Mouse (Mus musculus) midbrain, embryonic 11.5 days (tissue): ENCODE results near the gene Sox5. TPM values are rescaled to one million over a fixed set of nuclear protein-coding genes. Genes with fewer than 3 reads are reported as not detected.
"Not testable (repeated sequence)": the region's sequence is repeated elsewhere in the genome, so short reads cannot be mapped to it uniquely, and the experiment has no call there.

Experiments
- ATAC-seq: fragments of 200-750 bp; cut with Nextera tagmentation; 2 replicates; pipeline ENCODE4 v1.8.0; 2017; ENCODE audit warnings: moderate TSS enrichment, moderate library complexity; ENCODE audit not compliant: low FRiP score
- DNase-seq: peaks from one replicate; pipeline ENCODE4 v3.0.0; 2015; ENCODE audit warnings: low spot score; ENCODE audit errors: missing footprints
- H3K27ac ChIP-seq: fragments of 300-500 bp; sonication (generic); 2 replicates; pipeline ENCODE4 v1.5.1; 2014; ENCODE audit warnings: low read depth, low read length
- H3K27me3 ChIP-seq: fragments of 300-500 bp; sonication (generic); 2 replicates; pipeline ENCODE4 v1.6.1; 2014; ENCODE audit warnings: mild to moderate bottlenecking, low read length, moderate library complexity, mixed read lengths; ENCODE audit not compliant: control insufficient read depth, insufficient read depth
- H3K36me3 ChIP-seq: fragments of 300-500 bp; sonication (generic); 2 replicates; pipeline ENCODE4 v1.6.1; 2014; ENCODE audit warnings: mild to moderate bottlenecking, low read length, moderate library complexity, mixed read lengths; ENCODE audit not compliant: control insufficient read depth, insufficient read depth
- H3K4me1 ChIP-seq: fragments of 300-500 bp; sonication (generic); 2 replicates; pipeline ENCODE4 v1.6.1; 2014; ENCODE audit warnings: low read length; ENCODE audit not compliant: control insufficient read depth, insufficient read depth
- H3K4me2 ChIP-seq: fragments of 300-500 bp; sonication (generic); 2 replicates; pipeline ENCODE4 v1.6.1; 2014; ENCODE audit warnings: mild to moderate bottlenecking, moderate library complexity
- H3K4me3 ChIP-seq: fragments of 300-500 bp; sonication (generic); 2 replicates; pipeline ENCODE4 v1.5.1; 2014; ENCODE audit warnings: low read depth, low read length
- H3K9ac ChIP-seq: fragments of 300-500 bp; sonication (generic); 2 replicates; pipeline ENCODE4 v1.6.1; 2014; ENCODE audit warnings: low read length
- H3K9me3 ChIP-seq: fragments of 300-500 bp; sonication (generic); 2 replicates; pipeline ENCODE4 v1.6.1; 2016; ENCODE audit warnings: low read length; ENCODE audit not compliant: control insufficient read depth
- WGBS: fragments of 180-500 bp; shearing (Covaris S2); extraction: QIAGEN DNeasy Blood & Tissue Kit; methylation state at CpG from one replicate; pipeline ENCODE4 v1.1.7; 2014; 5-methylcytosine and 5-hydroxymethylcytosine counted together
- polyA plus RNA-seq: library from polyadenylated mRNA; unstranded; fragments of >200 nt; fragmentation: Nextera tagmentation; extraction: Ambion mirVana; gene quantifications from 2 replicates; pipeline ENCODE4 v1.2.1, GENCODE M21; 2014

Gene Sox5
- polyA plus RNA-seq, 1 experiment from 2014 or later = 23.0 TPM

DNA sequence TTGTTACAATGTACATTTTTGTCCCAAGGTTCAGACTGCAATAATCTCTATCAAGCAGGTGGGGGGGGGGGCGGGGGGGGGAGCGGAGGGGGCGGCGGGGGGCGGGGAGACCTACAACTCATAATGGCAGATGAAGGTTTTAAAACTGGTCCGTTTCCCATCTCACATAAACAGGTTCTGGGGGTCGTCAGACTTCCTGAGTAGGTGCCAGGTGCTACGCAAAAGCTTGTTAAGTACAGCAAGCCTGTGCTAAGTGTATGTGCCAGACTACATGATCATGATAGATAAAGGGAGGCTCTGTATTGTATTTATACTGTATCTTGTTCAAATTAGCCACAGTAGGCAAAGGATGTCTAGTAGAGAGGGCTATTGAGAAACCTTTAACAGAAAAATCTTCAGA lies 498.6 kb downstream of the Sox5 start:
- no peak overlapping the region for H3K9ac ChIP-seq
- no peaks in the 10 kb centered on the region for H3K9me3 ChIP-seq
- H3K4me3 ChIP-seq = no peak overlapping the region
- 50% methylated on average over 8 of the region's 8 CpGs for WGBS
- no peaks in the 10 kb centered on the region for H3K27me3 ChIP-seq
- DNase-seq = no peak
- no peak overlapping the region for H3K4me2 ChIP-seq
- no peak for ATAC-seq
- no peak overlapping the region for H3K27ac ChIP-seq
- no peaks in the 10 kb centered on the region for H3K4me1 ChIP-seq
- H3K36me3 ChIP-seq = no peaks in the 10 kb centered on the region

DNA sequence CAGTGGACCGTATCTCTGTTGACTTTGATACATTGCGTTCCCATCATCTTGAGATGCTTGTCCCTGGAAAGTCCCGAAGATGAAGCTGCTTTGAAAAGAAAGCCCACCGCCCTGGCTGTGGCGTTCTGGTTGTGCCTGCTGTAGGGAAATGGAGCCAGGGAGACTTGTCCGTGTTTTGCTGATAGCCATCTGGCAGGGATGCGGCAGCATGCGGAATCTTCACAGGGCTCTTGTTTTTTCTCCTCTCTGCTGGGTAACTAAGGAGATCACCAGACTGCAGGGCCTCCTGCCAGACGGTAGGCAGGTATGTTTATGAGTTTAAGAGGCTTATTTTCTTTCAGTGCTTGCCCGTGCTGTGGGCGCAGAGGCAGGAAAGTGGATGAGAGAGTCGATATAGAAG lies 499.0 kb downstream of the Sox5 start:
- Histone ChIP-seq H3K27me3 (no peaks in the 10 kb centered on the region), H3K27ac (no peak overlapping the region), H3K9me3 (no peaks in the 10 kb centered on the region), H3K4me1 (no peaks in the 10 kb centered on the region), H3K4me3 (no peak overlapping the region), H3K9ac (no peak overlapping the region), H3K36me3 (no peaks in the 10 kb centered on the region), H3K4me2 (no peak overlapping the region)
- ATAC-seq (no peak), DNase-seq (no peak)
- WGBS = 78% methylated on average over 12 of the region's 12 CpGs

DNA sequence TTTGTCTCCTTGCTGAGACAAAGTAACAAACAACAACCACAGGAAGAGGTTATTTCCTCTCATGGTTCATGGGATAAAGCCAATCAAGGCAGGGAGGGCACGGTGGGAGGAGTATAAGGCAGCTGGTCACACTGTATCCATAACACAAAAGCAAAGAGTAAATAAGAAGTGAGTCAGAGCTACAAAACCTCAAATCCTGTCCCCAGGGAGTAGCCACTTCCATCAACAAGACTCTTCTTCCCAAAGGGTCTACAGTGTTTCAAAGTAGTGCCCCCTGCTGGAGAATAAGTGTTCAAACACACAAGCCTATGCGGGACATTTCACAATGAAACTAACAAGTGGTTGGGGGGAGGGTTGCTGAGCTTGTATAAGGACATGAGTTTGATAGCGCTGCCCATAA lies 500.1 kb downstream of the Sox5 start:
- no peaks in the 10 kb centered on the region for H3K9me3 ChIP-seq
- no peak for ATAC-seq
- no peak for DNase-seq
- no peaks in the 10 kb centered on the region for H3K4me1 ChIP-seq
- no peak overlapping the region for H3K27ac ChIP-seq
- no peak overlapping the region for H3K9ac ChIP-seq
- H3K4me3 ChIP-seq = no peak overlapping the region
- WGBS = 85% methylated on average over 3 of the region's 3 CpGs
- H3K4me2 ChIP-seq = no peak overlapping the region
- H3K27me3 ChIP-seq = no peaks in the 10 kb centered on the region
- no peaks in the 10 kb centered on the region for H3K36me3 ChIP-seq

DNA sequence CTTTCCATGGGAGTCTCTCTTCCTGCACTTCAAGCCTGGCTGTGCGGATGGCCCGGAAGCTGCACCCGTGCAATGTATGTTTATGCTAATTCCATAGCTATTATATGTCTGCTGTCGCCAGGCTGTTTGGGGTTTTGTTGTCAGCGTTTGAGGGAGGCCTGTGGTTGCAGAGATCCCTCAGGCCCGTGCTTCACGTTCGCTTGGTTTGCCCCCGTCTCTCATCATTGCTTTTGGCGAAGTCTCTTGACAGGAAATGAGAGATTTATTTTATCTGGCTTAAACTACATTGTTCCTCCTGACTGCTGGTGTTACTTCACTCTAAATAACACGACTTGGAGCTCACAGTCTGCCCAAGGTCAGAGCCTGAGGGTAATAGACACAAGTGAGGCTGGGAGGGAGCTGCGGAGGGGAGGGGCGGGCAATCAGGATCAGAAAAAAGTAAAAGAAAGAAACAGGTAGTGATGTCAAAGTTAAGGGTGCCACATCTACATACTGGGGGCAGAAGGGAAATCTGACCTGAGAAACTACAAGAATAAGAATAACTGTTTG lies 503.2 kb downstream of the Sox5 start:
- no peak for ATAC-seq
- Histone ChIP-seq H3K4me1 (peaks cover 2% of the 10 kb centered on the region), H3K27ac (no peak overlapping the region), H3K9ac (no peak overlapping the region), H3K4me2 (no peak overlapping the region), H3K36me3 (no peaks in the 10 kb centered on the region), H3K9me3 (no peaks in the 10 kb centered on the region), H3K27me3 (no peaks in the 10 kb centered on the region), H3K4me3 (no peak overlapping the region)
- 78% methylated on average over 13 of the region's 13 CpGs for WGBS
- DNase-seq = no peak

DNA sequence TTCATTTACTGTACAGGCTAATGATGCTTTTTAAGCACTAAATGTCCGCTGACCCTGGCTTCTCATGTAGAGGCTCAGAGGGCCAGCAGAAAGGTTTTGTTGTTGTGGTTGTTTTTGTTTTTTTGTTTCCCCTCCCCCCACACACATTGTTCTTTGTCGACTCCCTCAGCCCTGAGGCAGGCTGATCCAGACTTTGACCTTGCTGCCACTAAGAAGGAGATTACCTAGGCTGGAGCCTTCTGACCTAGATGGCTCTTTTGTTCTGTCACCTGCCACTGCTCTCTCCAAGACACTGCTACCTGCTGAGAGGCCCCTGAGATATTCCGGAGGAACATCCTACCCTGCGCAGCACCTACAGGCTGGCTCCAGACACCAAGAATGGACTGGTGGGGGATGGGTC lies 508.4 kb downstream of the Sox5 start:
- not testable (repeated sequence) for H3K9ac ChIP-seq, H3K27me3 ChIP-seq, H3K36me3 ChIP-seq, ATAC-seq, H3K27ac ChIP-seq, H3K4me2 ChIP-seq, H3K4me3 ChIP-seq, H3K9me3 ChIP-seq, DNase-seq, H3K4me1 ChIP-seq
- 26% methylated on average over 4 of the region's 4 CpGs for WGBS

DNA sequence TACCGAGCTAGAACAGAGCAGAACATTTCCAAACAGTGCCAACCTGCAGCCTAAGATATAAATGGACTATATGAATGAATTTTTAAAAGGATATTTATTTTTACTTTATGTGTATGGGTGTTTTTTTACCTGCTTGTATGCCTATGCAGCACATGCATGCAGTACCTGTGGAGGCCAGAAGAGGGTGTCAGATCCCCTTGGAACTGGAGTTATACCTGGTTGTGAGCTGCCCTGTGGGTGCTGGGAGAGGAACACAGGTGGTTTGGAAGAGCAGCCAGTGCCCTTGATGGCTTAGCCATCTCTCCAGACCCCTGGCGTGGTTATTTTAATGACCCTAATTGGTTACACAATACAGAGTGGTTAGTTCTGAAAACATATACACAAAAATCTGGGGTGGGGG lies 510.5 kb downstream of the Sox5 start:
- H3K36me3 ChIP-seq = no peaks in the 10 kb centered on the region
- H3K27me3 ChIP-seq = 0 out of 2 replicates have a peak, but pooled peaks cover 2% of the 10 kb centered on the region
- peaks cover 8% of the 10 kb centered on the region for H3K4me1 ChIP-seq
- no peak for ATAC-seq
- H3K9ac ChIP-seq = no peak overlapping the region
- no peak overlapping the region for H3K4me2 ChIP-seq
- no peak overlapping the region for H3K4me3 ChIP-seq
- no peaks in the 10 kb centered on the region for H3K9me3 ChIP-seq
- no peak for DNase-seq
- H3K27ac ChIP-seq = no peak overlapping the region
- 84% methylated on average over 2 of the region's 2 CpGs for WGBS

DNA sequence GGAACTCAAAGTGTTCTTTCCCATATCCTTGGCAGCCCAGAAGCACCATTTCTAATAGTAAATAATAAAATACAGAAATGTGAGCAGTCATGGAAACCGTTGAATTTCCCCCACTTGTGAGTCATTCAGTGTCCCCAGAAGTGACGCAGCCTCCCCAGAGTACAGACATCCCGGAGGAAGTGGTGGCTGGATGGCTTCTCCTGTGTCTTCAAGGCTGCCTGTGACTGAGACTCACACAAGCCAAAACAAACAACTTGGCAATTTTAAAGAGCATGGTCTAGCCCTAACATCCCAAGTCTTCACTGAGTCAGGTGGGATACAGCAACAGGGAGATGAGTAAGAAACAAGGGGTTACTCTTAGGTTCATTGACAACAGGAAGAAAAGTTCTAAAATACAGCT lies 511.5 kb downstream of the Sox5 start:
- 88% methylated on average over 3 of the region's 3 CpGs for WGBS
- Histone ChIP-seq H3K36me3 (no peaks in the 10 kb centered on the region), H3K4me3 (no peak overlapping the region), H3K4me1 (peaks cover 8% of the 10 kb centered on the region), H3K27ac (no peak overlapping the region), H3K9ac (no peak overlapping the region), H3K9me3 (no peaks in the 10 kb centered on the region), H3K4me2 (no peak overlapping the region), H3K27me3 (peaks cover 2% of the 10 kb centered on the region; the same call in 1 of the 2 replicates)
- ATAC-seq = no peak
- no peak for DNase-seq

DNA sequence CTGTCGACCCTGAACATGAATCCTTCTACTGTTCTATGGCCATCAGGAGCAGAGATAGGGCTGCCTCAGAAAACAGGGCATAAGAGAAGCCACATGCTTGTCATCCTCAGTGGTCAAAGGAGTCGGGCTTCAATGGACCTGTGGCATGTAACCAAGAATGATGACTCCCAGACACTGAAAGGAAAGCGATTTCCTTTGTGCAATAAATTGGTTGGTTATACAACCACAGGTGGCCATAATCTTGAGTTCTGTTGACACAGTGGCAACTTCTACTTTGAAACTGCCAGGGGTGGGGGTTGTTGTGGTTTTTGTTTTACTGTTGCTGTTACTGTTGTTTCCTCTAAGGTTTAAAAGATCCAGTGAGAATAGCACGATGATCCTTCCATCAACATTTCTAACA lies 512.1 kb downstream of the Sox5 start:
- DNase-seq (no peak), ATAC-seq (no peak)
- H3K4me1 ChIP-seq = peaks cover 8% of the 10 kb centered on the region
- no peak overlapping the region for H3K4me3 ChIP-seq
- no peaks in the 10 kb centered on the region for H3K9me3 ChIP-seq
- WGBS = 84% methylated on average over 4 of the region's 4 CpGs
- H3K36me3 ChIP-seq = no peaks in the 10 kb centered on the region
- peaks cover 2% of the 10 kb centered on the region; the same call in 1 of the 2 replicates for H3K27me3 ChIP-seq
- no peak overlapping the region for H3K9ac ChIP-seq
- H3K4me2 ChIP-seq = no peak overlapping the region
- no peak overlapping the region for H3K27ac ChIP-seq

DNA sequence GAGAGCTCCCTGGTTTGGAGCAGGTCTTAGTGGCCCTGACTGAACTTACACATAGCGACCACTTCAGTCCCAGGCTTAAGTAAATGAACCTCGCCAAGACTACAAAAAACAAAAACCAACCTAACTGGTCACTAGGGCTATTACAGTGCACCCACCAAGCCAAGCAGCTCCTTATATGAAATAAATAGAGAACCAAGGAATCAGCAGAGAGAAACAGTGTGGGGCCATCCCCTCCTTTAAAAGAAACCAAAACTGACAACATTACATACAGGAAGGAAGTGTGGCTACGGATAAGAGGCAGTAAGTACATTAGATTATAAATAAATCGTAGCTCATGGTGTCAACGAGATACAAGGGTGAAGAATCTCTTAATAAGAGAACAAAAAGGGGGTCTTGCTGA lies 516.0 kb downstream of the Sox5 start:
- H3K27ac ChIP-seq = no peak overlapping the region
- no peak overlapping the region for H3K4me2 ChIP-seq
- no peak for DNase-seq
- H3K36me3 ChIP-seq = no peaks in the 10 kb centered on the region
- H3K9me3 ChIP-seq = no peaks in the 10 kb centered on the region
- no peak for ATAC-seq
- H3K9ac ChIP-seq = no peak overlapping the region
- 92% methylated on average over 5 of the region's 5 CpGs for WGBS
- H3K4me1 ChIP-seq = peaks cover 6% of the 10 kb centered on the region
- no peak overlapping the region for H3K4me3 ChIP-seq
- H3K27me3 ChIP-seq = peaks cover 2% of the 10 kb centered on the region; the same call in 1 of the 2 replicates
